Mouse (Mus musculus): ENCODE measurements around the gene Krtap4-16.
"Not testable (repeated sequence)": the region's sequence is repeated elsewhere in the genome, so short reads cannot be mapped to it uniquely, and the experiment has no call there.

Gene Krtap4-16

DNA sequence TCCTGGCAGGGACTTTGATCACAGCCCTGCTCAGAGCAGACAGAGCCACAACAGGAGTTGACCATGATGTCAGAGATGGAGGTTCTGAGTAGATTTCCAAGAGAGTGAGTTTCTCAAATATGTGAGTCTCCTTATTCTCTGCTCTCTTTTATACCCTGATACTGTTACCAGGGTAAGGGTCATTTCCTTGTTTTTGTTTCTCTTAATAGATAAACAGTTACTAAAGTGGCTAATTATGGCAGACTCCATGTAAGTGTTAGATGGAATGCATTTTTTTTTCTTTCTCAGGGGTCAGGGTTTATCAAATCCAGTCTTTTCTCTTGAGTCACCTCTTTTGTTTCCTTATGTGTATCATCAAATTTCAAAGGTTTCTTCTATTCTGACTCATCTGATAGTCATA lies at the start of gene Krtap4-16:
Gene Krtap4-16, minus strand, starts transcription at position 101 of the 400 bp plus-strand sequence.
- no peak for DNase-seq (ENCODE audit: low spot score in 2 of 2)

DNA sequence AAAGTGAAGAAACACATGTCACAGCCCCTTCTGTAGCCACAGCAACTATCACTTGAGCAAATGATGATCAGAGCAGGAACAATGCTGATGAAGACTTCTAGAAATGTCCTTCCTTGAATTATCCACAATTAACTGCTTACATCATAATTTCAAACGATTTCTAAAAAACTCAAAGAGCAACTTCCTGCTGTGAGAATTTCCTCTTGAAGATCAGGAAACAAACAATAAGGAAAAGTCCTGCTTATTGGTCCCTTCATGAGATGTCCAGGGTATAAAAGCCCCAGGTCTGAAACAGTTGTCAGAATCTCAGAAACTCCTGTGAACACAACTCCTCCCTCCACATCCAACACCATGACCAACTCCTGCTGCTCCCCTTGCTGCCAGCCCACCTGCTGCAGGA lies 27.5 kb upstream of the Krtap4-16 start, which contains the start of gene Gm11567:
Gene Gm11567, plus strand, starts transcription at position 301 of the 400 bp plus-strand sequence.
- DNase-seq (ENCODE audit: low spot score in 2 of 2) = not testable (repeated sequence)

DNA sequence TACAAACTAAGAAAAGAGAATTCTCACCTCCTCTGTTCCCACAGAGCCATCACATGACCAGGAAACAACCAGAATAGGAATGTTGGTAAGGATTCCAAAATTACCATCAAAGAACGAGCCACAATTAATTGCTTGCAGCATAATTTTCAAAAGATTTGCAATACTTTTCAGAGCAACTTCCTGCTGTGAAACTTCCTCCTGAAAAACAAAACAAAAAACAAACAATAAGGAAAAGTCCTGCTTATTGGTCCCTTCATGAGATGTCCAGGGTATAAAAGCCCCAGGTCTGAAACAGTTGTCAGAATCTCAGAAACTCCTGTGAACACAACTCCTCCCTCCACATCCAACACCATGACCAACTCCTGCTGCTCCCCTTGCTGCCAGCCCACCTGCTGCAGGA lies 21.7 kb upstream of the Krtap4-16 start, which contains the start of gene Krtap9-1:
Gene Krtap9-1, plus strand, starts transcription at position 301 of the 400 bp plus-strand sequence.
- DNase-seq (ENCODE audit: low spot score in 2 of 2) = not testable (repeated sequence)

DNA sequence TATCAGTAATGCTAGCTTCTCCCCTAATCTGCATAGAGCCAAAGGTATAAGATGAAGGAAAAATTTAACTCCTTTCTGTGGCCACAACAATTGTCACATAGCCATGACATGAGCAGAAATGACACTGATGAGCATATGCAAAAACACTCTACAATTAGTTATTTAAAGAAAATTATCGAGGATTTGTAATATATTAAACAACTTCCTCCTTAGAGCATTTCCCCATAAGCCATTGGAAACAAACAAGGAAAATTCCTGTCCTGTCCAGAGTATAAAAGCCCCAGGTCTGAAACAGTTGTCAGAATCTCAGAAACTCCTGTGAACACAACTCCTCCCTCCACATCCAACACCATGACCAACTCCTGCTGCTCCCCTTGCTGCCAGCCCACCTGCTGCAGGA lies 12.8 kb upstream of the Krtap4-16 start, which contains the start of gene Gm11559:
Gene Gm11559, plus strand, starts transcription at position 301 of the 400 bp plus-strand sequence.
- DNase-seq (ENCODE audit: low spot score in 2 of 2) = not testable (repeated sequence)

DNA sequence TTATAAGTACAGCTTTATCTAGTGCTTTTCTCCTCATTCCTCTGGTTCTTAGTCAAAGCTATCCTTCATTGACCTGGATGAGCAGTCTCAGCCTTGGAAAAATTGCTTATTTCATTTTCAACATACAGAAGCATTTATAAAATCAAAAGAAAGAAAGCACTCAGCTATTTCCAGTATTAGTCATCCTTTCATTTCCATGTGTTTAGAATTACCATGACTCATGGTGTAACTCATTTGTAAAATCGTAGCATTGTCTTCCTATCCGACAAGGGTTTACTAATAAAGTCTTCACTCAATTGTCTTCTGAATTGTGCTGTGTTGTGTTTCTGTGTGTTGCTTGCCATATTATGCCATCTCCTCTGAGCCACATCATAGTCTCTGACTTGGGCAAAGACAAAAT lies 7.4 kb upstream of the Krtap4-16 start:
- no peak for DNase-seq (ENCODE audit: low spot score in 2 of 2)

DNA sequence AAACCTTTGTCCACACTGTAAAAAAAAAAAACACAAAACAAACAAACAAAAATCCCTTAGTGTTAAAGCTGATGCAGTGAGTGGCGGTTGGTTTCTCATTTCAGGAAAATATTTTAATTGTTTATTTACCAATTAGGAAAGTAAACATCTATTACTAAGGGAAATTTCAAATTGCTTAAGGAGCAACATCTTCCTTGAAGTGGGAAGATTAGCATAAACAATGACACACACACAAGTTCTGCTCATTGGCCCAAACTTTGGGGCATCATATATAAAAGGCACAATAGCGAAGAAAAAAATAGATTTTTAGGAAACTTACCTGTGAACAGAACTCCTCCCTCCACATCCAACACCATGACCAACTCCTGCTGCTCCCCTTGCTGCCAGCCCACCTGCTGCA lies 6.2 kb upstream of the Krtap4-16 start, which contains the start of gene Gm11568:
Gene Gm11568, plus strand, starts transcription at position 301 of the 400 bp plus-strand sequence.
- DNase-seq (ENCODE audit: low spot score in 2 of 2) = no peak

GRCm38 (mm10) chr11:99854121-99854520 lies 2.7 kb upstream of the Krtap4-16 start:
- no peak for DNase-seq (ENCODE audit: low spot score in 2 of 2)

DNA sequence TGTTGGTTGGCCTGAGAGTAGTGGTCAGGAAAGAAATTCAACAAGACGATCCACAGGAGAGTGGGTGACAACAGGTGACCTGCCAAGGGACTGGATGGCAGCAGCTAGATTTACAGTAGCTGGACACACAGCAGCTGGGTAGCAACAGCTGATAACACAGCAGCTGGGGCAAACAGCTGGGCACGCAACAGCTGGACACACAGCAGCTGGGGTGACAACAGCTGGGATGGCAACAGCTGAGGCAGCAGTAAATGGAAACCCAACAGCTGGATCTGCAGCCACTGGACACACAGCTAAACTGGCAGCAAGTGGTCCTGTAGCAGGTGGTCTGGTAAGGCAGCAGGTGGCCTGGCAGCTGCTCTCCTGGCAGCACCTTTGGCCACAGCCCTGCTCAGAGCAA lies 4.7 kb downstream of the Krtap4-16 start:
- no peak for DNase-seq (ENCODE audit: low spot score in 2 of 2)

DNA sequence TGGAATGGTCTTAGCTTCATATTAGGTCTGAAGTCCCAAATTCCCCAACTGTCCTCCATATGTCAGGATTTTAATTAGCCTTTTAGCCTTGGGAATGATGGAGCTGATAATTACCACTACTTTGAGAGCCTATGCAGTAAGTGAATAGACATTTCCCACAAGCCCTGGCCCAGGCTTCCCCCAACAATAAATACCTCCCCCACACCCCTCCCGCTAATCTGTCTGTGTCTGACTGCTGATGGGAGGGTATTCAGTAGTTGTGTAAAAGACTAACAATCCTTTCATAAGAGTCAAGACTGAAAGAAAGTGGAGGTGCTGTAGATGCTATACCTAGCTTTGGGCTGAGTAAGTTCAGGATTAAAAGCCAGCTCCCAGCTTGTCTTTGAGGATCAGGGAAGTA lies 9.2 kb downstream of the Krtap4-16 start:
- no peak for DNase-seq (ENCODE audit: low spot score in 2 of 2)

- no peak for DNase-seq (ENCODE audit: low spot score in 2 of 2)
Measured at GRCm38 (mm10) chr11:99837966-99838365, 13.4 kb downstream of the Krtap4-16 start, which contains the start of gene 2300003K06Rik. 2300003K06Rik (minus strand) TSS chr11:99838066.

GRCm38 (mm10) chr11:99815566-99815965 lies 35.8 kb downstream of the Krtap4-16 start, which contains the start of gene Gm11564:
Gm11564 (minus strand) TSS chr11:99815666.
- DNase-seq (ENCODE audit: low spot score in 2 of 2) = not testable (repeated sequence)

GRCm38 (mm10) chr11:99809792-99810191 lies 41.6 kb downstream of the Krtap4-16 start, which contains the start of gene Krtap4-13:
Krtap4-13 (minus strand) TSS chr11:99809892.
- DNase-seq (ENCODE audit: low spot score in 2 of 2) = not testable (repeated sequence)

DNA sequence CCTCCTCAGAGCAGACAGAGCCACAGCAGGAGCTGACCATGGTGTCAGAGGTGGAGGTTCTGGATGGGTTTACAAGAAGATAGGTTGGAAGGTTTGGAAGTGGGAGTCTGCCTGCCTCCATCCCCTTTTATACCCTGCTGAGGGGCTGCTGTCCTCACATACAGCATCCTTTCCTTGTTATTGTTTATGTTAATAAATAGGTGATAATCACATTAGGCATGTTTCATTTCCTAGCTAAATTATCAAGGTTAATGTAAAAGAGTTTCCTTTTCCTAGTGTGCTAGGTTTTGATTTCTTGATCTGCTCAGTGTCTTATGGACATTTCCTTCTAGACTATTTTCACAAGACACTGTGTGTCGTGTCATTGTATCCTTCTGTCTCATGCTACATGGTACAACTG lies 47.1 kb downstream of the Krtap4-16 start, which contains the start of gene Gm11554:
Gene Gm11554, minus strand, starts transcription at position 101 of the 400 bp plus-strand sequence.
- not testable (repeated sequence) for DNase-seq (ENCODE audit: low spot score in 2 of 2)
